In genomic region chr17:15363656-15364055, GRCm38 (mm10) we compare ENCODE assay signal across 24 mouse cellular contexts.
"Had no signal": no experiment of that assay in that cellular context is flagged by ENCODE, and none has a peak within 500 bp of the region (broad histone marks: within the 10 kb centered on the region; RNA-seq: fewer than 3 reads in every experiment).

No protein-coding gene starts in this region.

- DNase-seq: gastrocnemius, postnatal 14 days; gastrocnemius, postnatal 36 days; heart, adult 18-20 months; heart, postnatal 10 days; heart, postnatal 36 days; kidney, adult 11 months; kidney, adult 2 months; kidney, adult 9 months; kidney, postnatal 14 days; kidney, postnatal 36 days; layer of hippocampus, adult 9-11 months; layer of hippocampus, postnatal 36 days; left cerebral cortex, postnatal 4 days had no signal

- H3K4me1 ChIP-seq: hindbrain, embryonic 15.5 days; kidney, embryonic 15.5 days; limb, embryonic 13.5 days; limb, embryonic 15.5 days; liver, embryonic 12.5 days had no signal

- ATAC-seq: hindbrain, postnatal 0 days; intestine, embryonic 16.5 days; liver, embryonic 12.5 days had no signal

- H3K9me3 ChIP-seq: heart, embryonic 12.5 days; hindbrain, embryonic 13.5 days; hindbrain, embryonic 15.5 days; kidney, embryonic 15.5 days; limb, embryonic 13.5 days; limb, embryonic 15.5 days; liver, embryonic 12.5 days had no signal

- H3K4me2 ChIP-seq: heart, embryonic 12.5 days; hindbrain, embryonic 13.5 days; hindbrain, embryonic 15.5 days; kidney, embryonic 15.5 days; limb, embryonic 13.5 days; limb, embryonic 15.5 days; liver, embryonic 12.5 days had no signal

- H3K9ac ChIP-seq: heart, embryonic 12.5 days; hindbrain, embryonic 13.5 days; hindbrain, embryonic 15.5 days; kidney, embryonic 15.5 days; limb, embryonic 13.5 days; limb, embryonic 15.5 days; liver, embryonic 12.5 days; liver, embryonic 14.5 days had no signal

- H3K4me3 ChIP-seq: heart, embryonic 12.5 days; hindbrain, embryonic 13.5 days; hindbrain, embryonic 15.5 days; kidney, embryonic 15.5 days; limb, embryonic 13.5 days; limb, embryonic 15.5 days; liver, embryonic 12.5 days had no signal

- H3K27ac ChIP-seq: hindbrain, embryonic 13.5 days; hindbrain, embryonic 15.5 days; hindbrain, postnatal 0 days; kidney, embryonic 15.5 days; kidney, postnatal 0 days; limb, embryonic 13.5 days; limb, embryonic 15.5 days; liver, embryonic 12.5 days; liver, embryonic 14.5 days had no signal

- H3K27me3 ChIP-seq: hindbrain, embryonic 13.5 days; hindbrain, embryonic 15.5 days; limb, embryonic 13.5 days; limb, embryonic 15.5 days had no signal
